Mouse (Mus musculus): ENCODE results near the gene P2rx6. TPM values are rescaled to one million over a fixed set of nuclear protein-coding genes. Genes with fewer than 3 reads are reported as not detected.

P2rx6 gene
- not detected for total RNA-seq (2023)

GRCm38 (mm10) chr16:17561751-17562208 lies at the start of gene P2rx6:
Gene P2rx6 (plus strand): TSS chr16:17561885.

GRCm38 (mm10) chr16:17530640-17531288 lies 30.9 kb upstream of the P2rx6 start, which contains the start of gene Thap7:
Gene Thap7 (minus strand): TSS chr16:17531136.

GRCm38 (mm10) chr16:17561128-17561750 lies 446 bp upstream of the P2rx6 start, which contains the start of gene Lrrc74b:
Gene Lrrc74b (minus strand): TSS chr16:17561247.

GRCm38 (mm10) chr16:17583064-17583463 lies 21.4 kb downstream of the P2rx6 start, which contains the start of gene Slc7a4:
Gene Slc7a4 (minus strand): TSS chr16:17583214.

GRCm38 (mm10) chr16:17619198-17620105 lies 57.8 kb downstream of the P2rx6 start, which contains the start of gene Smpd4:
Gene Smpd4 (plus strand): TSS chr16:17619354.

Other genes with a start within 250 kb of the P2rx6 start
- gene Serpind1, start 230.5 kb upstream of the P2rx6 start, total RNA-seq (2023), result not detected
- 10 to 100 TPM; 30.4 to 34.7 TPM for gene Snap29, start 155.9 kb upstream of the P2rx6 start, total RNA-seq (2023)
- gene Pi4ka, start 155.6 kb upstream of the P2rx6 start, total RNA-seq (2023), result 10 to 100 TPM; 71.9 to 82.1 TPM
- gene Crkl, start 109.9 kb upstream of the P2rx6 start, total RNA-seq (2023), result 10 to 100 TPM; 37.9 to 38.1 TPM
- gene Aifm3, start 72.3 kb upstream of the P2rx6 start, total RNA-seq (2023), result not detected
- gene Lztr1, start 53.2 kb upstream of the P2rx6 start, total RNA-seq (2023), result 10 to 100 TPM; 45.3 to 51.2 TPM
- gene Thap7, start 30.7 kb upstream of the P2rx6 start, total RNA-seq (2023), result 10 to 100 TPM; 28.6 to 30.6 TPM
- gene Lrrc74b, start 638 bp upstream of the P2rx6 start, total RNA-seq (2023), result not detected
- under 1 TPM; 0.50 to 0.64 TPM for gene Slc7a4, start 21.3 kb downstream of the P2rx6 start, total RNA-seq (2023)
- gene Smpd4, start 57.5 kb downstream of the P2rx6 start, total RNA-seq (2023), result 10 to 100 TPM; 23.7 to 25.1 TPM
- gene Ccdc74a, start 84.6 kb downstream of the P2rx6 start, total RNA-seq (2023), result 1 to 10 TPM in 1 of 2 experiments, not detected in 1; 1.9 TPM
- gene Med15, start 171.0 kb downstream of the P2rx6 start, total RNA-seq (2023), result 100 to 1,000 TPM; 149 to 152 TPM
- gene Klhl22, start 197.7 kb downstream of the P2rx6 start, total RNA-seq (2023), result 10 to 100 TPM; 15.8 to 18.6 TPM
- under 1 TPM; 0.71 to 0.76 TPM for gene Scarf2, start 235.4 kb downstream of the P2rx6 start, total RNA-seq (2023)